25 mouse cellular contexts compared by ENCODE assay signal in genomic region chr6:32160370-32160769, GRCm38 (mm10).
DNase-seq lines count a peak whose midpoint lies in the region; ATAC-seq lines count a peak whose summit lies in the region.
"Had no signal": no experiment of that assay in that cellular context is flagged by ENCODE, and none has a peak within 500 bp of the region (broad histone marks: within the 10 kb centered on the region; RNA-seq: fewer than 3 reads in every experiment).

No protein-coding gene starts in this region.

- H3K36me3 ChIP-seq in megakaryocyte, embryonic 14.5 days (replicated peaks; ENCODE audit: low read length) = peaks cover 99% of the 10 kb centered on the region
- H3K36me3 ChIP-seq: embryonic facial prominence, embryonic 10.5 days; embryonic facial prominence, embryonic 12.5 days; G1E had no signal

- peak overlapping the region; percentile 43 for H3K4me3 ChIP-seq in megakaryocyte, embryonic 14.5 days (replicated peaks)
- H3K4me3 ChIP-seq: embryonic facial prominence, embryonic 10.5 days; embryonic facial prominence, embryonic 12.5 days; forebrain, embryonic 13.5 days; forebrain, embryonic 15.5 days had no signal

- no peaks in the 10 kb centered on the region for H3K27me3 ChIP-seq in megakaryocyte, embryonic 14.5 days (replicated peaks)
- H3K27me3 ChIP-seq: embryonic facial prominence, embryonic 12.5 days; forebrain, embryonic 13.5 days; forebrain, embryonic 15.5 days; Patski had no signal

- no peaks in the 10 kb centered on the region for H3K9me3 ChIP-seq in megakaryocyte, embryonic 14.5 days
- H3K9me3 ChIP-seq: embryonic facial prominence, embryonic 10.5 days; embryonic facial prominence, embryonic 12.5 days; forebrain, embryonic 13.5 days; forebrain, embryonic 15.5 days; G1E had no signal

- no peak for ATAC-seq in megakaryocyte, adult 5-6 weeks (ENCODE audit: poor library complexity, severe bottlenecking)
- ATAC-seq: activated CD4-positive, CD25-positive, alpha-beta regulatory T cell, adult 4 months; CD4-positive, CD25-positive, alpha-beta regulatory T cell, adult 4 months; forebrain, embryonic 13.5 days; forebrain, embryonic 15.5 days; forebrain, postnatal 0 days; Patski had no signal

- H3K4me1 ChIP-seq in megakaryocyte, embryonic 14.5 days = peaks cover 82% of the 10 kb centered on the region
- H3K4me1 ChIP-seq: embryonic facial prominence, embryonic 10.5 days; embryonic facial prominence, embryonic 12.5 days; forebrain, embryonic 13.5 days; forebrain, embryonic 15.5 days had no signal

- peak; percentile 57 for DNase-seq in heart, adult 11 months
- no peak for DNase-seq in heart, adult 18-20 months
- DNase-seq in 416B (ENCODE audit: low read depth) = peak; percentile 62
- DNase-seq in brain, adult 2 months (ENCODE audit: low read depth, low spot score) = peak; percentile 63
- DNase-seq in right cerebral cortex, adult 18-20 months = no peak
- DNase-seq: adrenal gland, adult 8-10 months; adrenal gland, postnatal 14 days; adrenal gland, postnatal 36 days; B cell, adult 2 months; cerebellum, adult 11 months; cerebellum, adult 18-20 months; cerebellum, adult 8-10 months; cerebellum, adult 9-11 months; cerebellum, postnatal 14 days; forebrain, postnatal 0 days had no signal

Comparison
In these comparisons a context has a peak if more than half of its experiments do, and no peak if none do; other contexts are left out.
1. DNase-seq: peak in heart, adult 11 months (single experiment), 416B (single experiment) and brain, adult 2 months (single experiment); none in heart, adult 18-20 months (0 of 2) and right cerebral cortex, adult 18-20 months (single experiment).